Mouse (Mus musculus) T-cell, adult 2 months (primary cell): ENCODE measurements around the gene Olfr1136.

Source experiments
- DNase-seq: peaks from one replicate; pipeline ENCODE4 v3.0.0; 2022; ENCODE audit warnings: low spot score

The Olfr1136 gene

GRCm38 (mm10) chr2:87693847-87694246, at the start of gene Olfr1136:
Olfr1136 (minus strand) TSS chr2:87693947.
- no peak for DNase-seq

- DNase-seq = no peak
Observed at GRCm38 (mm10) chr2:87743452-87743851, 49.7 kb upstream of the Olfr1136 start, which contains the start of gene Olfr1140. Olfr1140 (plus strand) TSS chr2:87743752.

- DNase-seq = no peak
Observed at GRCm38 (mm10) chr2:87739878-87740277, 46.1 kb upstream of the Olfr1136 start, which contains the start of gene Olfr1138. Olfr1138 (minus strand) TSS chr2:87739978.

GRCm38 (mm10) chr2:87713079-87713478, 19.3 kb upstream of the Olfr1136 start, which contains the start of gene Olfr1137:
Olfr1137 (minus strand) TSS chr2:87713179.
- DNase-seq = no peak

GRCm38 (mm10) chr2:87673564-87673963, 20.2 kb downstream of the Olfr1136 start, which contains the start of gene Olfr1135:
Olfr1135 (minus strand) TSS chr2:87673664.
- no peak for DNase-seq

GRCm38 (mm10) chr2:87658360-87658759, 35.4 kb downstream of the Olfr1136 start, which contains the start of gene Olfr1134:
Olfr1134 (minus strand) TSS chr2:87658460.
- no peak for DNase-seq

- no peak for DNase-seq
Observed at GRCm38 (mm10) chr2:87647274-87647673, 46.5 kb downstream of the Olfr1136 start, which contains the start of gene Olfr1133. Olfr1133 (minus strand) TSS chr2:87647374.
